Mouse (Mus musculus) skeletal muscle tissue, adult 2 months (tissue): Measurements from ENCODE around the gene Gm4981.
"Not testable (repeated sequence)": the region's sequence is repeated elsewhere in the genome, so short reads cannot be mapped to it uniquely, and the experiment has no call there.

Experiments
- DNase-seq: peaks from one replicate; pipeline ENCODE4 v3.0.0-alpha.2; 2012; ENCODE audit warnings: low read depth, low spot score

Gm4981 gene

DNA sequence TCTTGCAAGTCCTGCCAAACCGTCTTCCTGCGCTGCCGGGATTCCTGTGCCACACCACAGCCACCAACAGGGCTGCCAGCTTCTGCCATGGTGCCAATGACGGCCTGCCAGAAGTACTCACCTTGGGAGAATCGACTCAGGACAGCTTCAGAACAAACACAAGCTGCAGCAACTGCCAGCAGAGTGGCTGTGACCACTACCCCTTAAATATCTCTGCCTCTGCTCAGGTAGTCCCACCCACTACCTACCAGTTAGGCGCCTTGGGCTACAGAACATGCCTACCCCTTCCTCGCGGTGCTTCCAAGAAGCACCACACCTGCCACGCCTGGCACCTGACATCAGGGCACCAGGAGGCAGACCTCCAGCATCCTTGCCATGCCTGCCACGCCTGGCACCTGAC lies at the start of gene Gm4981:
TSS of gene Gm4981 (minus strand) at position 89 of the 400 bp plus-strand sequence.
- DNase-seq: peak; percentile 10

DNA sequence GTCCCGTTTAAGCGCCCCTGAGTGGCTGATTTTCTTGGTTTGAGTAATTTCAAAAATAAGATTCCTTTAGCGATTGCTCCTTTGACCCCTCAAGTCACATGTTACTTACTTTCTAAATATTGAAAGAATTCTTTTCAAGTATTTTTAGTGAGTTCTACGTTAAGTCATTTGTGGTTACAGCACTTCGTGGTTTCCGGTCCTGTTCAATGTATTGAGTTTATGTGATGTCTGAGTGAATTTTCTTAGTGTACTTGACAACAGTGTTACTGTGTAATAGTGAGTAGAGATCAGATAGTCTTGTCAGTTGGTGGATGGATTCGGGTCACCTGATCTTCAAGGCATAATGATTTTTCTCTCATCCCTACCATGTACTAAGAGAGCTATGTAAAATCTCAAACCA lies 45.7 kb upstream of the Gm4981 start:
- DNase-seq: no peak

DNA sequence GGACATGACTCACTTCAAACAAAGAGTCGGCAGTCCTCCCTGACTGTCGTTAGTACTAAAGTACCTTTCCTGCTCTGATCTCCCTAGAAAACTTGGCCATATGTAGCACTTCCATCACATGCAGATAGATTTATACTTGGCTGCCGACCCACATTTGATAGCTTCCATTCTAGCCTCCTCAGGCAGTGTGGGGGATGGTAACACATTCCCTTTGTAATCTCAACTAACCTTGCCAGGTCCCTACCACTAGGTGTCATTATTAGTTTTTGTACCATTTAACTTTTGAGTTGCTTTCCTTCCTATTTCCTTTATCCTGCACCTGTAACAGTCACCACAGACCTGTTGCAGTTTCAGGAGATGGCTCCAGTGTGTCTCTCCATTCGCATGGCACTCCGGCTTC lies 22.0 kb upstream of the Gm4981 start:
- DNase-seq: no peak

DNA sequence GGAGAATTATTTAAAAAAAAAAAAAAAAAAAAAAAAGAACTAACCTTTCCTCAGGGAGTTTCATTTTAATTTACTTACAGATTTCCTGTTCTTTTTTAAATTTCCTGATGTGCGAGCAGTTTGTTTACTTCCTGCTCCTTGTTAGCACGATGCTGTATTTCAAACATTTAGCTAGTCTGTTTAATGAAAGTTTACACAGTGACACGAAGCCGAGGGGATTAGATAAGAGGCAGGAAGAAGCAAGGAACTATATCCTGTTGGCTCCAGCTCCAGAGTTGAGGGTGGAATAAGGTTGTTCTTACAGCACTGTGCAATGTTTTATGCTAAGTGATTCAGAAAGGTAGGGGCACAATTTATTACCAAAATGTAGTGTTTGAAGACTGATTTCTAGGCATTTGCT lies 19.5 kb upstream of the Gm4981 start:
- no peak for DNase-seq

DNA sequence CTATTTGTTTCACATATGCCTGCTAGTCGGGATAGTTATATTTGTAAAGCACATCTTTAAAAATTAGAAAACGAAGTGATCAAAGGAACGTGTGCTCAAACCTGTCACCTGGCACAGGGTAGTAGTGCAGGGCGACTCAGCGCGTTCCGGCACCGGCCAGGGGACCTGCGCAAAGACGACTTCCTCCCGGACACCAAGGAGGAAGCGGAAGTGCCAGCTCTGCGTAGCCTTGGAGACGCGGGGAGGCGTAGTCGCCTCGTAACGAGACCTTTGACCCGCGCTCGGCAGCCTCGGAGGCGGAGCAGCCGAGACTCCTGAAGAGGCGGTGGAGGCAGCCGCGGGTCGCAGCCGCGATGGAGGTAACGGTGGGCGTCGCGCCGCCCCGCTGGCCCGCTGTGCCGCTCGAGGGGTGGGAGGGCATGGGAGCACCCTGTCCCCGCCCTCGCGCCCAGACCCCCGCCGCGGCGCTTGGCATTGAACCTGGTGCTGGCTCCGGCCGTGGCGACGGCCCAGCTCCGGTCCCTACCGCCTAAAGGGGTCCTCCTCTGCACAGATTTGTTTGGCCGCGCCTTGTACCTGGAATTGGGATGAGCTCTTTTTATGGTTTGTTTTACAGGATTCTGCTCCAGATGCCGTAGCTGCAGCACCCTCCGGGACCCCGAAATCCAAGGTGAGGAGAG lies 18.9 kb upstream of the Gm4981 start, which contains the start of gene Gcc2:
TSS of gene Gcc2 (plus strand) at position 285 of the 680 bp plus-strand sequence.
- peak; percentile 91 for DNase-seq

DNA sequence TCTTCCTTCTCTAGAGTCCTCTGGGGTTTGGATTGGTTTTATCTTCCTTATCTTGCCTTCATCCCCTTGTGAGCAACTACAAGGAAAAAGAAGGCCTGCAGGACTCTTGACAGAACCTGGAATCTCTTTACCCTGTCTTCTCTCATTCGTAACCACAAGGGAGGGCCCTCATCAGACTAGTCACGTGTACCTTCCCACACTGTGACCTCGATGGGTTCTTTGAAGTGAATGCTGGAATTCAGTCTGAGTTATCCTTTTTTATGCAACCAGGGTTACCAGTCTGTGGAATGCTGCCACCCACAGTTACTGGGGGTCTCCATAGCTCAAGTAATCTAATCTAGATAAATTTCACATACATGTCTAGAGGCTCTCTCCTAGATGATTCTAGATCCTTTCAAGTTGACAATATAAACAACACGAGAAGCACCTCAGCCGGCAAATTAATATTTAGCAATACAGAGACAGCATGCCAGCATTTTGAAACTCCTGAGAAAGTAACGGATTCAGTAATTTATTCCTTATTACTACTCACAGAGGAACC lies 18.2 kb upstream of the Gm4981 start:
- no peak for DNase-seq

DNA sequence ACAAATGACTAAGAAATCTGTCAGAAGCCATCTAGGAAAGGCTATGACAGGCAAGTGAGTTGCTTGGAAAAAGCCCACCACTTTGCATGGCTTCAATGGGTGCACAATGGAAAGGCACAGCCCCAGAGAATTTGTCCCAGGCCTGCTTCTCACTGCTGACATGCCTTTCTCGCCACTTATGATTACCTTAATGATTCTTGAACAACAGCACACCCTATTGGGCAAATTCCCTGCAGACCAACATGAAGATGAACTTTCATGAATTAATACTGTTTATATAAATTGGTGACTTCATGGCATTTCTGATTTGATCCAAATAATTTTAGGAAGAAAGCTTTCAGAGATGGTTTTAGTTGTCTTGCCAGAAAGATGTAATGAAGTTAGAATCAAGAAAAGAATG lies 13.0 kb upstream of the Gm4981 start:
- DNase-seq: no peak

DNA sequence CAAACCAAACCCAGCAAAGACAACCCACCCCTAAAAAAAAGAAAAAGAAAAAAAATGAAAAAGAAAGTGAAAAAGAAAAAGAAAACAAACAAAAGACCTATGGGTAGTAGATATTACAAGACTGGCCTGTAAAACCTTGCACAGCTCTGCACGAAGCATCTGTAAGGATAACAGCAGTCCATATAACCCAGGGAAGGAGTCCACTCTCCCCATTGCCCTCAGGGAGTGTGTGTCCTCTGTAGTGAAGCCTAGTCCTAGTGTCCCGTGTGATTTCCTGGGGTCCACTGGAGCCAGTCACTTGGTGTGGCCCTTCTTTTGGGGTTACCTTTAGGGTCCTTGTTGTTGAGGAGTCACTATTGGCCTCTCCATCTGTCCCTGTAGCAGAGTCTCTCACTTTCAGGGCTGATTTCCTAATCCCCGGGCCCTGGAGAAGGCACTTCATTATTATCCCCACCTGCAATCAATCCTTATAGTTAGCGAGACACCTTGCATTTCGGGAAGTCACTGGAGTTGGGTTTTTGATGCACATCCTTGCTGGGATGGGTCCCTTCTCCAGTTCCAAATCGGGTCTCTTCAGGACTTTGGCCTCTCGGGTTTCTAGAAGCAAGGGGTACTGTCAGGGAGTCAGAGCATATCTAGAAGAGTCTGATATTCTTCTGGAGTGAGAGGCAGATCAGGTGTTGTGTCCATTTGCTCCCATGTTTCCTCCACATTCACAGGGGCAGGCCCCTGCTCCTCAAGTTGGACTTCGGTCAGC lies 2.7 kb upstream of the Gm4981 start:
- peak; percentile 36 for DNase-seq

DNA sequence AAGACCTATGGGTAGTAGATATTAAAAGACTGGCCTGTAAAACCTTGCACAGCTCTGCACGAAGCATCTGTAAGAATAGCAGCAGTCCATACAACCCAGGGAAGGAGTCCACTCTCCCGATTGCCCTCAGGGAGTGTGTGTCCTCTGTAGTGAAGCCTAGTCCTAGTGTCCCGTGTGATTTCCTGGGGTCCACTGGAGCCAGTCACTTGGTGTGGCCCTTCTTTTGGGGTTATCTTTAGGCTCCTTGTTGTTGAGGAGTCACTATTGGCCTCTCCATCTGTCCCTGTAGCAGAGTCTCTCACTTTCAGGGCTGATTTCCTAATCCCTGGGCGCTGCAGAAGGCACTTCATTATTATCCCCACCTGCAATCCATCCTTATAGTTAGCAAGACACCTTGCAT lies 1.5 kb downstream of the Gm4981 start:
- not testable (repeated sequence) for DNase-seq

DNA sequence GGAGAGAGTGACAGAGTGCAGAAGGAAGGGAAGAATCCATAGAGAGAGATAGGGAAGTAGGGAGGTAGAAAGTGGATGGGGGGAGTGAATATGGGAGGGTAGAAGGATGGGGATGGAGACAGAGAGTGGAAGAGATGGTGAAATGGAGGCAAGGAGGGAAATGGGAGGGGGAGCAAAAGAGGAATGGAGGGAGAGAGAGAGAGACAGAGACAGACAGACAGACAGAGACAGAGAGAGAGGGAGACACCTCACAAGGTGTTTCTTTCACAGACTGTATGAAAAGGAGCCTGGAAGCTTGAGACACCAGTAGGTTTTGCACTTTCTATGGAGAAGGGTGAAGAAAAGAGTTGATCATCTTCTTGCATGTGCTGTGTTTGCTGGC lies 2.8 kb downstream of the Gm4981 start:
- DNase-seq: not testable (repeated sequence)

DNA sequence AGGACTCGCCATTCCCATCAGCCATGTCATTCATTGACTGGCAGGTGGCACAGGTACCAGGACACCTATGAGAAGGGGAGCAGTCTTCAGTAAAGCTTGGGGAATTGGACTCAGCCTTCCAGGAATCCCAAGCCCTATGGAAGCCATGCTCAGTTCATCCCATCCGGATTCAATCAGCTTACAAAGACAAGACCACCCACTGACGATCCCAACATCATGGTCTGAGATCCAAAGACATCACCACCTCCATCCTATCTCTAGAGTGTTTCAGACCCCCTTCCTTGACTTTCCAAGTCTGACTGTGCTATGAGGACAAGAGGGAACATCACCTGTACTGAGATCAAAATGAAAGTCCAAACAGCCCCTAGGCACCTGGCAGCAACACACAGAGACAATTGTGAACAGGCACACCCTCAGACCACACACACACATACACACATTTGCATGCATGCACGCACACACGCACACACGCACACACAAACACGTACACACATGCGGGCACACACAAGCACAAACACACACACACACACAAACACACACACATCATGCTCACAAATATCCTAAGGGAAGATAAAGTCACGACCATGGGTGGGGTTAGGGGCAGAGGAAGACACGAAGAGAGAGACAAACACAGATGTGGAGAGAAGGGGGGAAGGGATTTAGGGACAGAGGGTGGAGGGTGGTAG lies 3.3 kb downstream of the Gm4981 start:
- DNase-seq: not testable (repeated sequence)

DNA sequence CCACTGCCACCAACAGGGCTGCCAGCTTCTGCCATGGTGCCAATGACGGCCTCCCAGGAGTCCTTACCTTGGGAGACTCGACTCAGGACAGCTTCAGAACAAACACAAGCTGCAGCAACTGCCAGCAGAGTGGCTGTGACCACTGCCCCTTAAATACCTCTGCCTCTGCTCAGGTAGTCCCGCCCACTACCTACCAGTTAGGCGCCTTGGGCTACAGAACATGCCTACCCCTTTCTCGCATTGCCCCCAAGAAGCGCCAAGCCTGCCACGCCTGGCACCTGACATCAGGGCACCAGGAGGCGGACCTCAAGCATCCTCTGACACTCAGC lies 3.9 kb downstream of the Gm4981 start, which contains the start of gene Duxf3:
TSS of gene Duxf3 (minus strand) at position 35 of the 329 bp plus-strand sequence.
- DNase-seq: not testable (repeated sequence)

DNA sequence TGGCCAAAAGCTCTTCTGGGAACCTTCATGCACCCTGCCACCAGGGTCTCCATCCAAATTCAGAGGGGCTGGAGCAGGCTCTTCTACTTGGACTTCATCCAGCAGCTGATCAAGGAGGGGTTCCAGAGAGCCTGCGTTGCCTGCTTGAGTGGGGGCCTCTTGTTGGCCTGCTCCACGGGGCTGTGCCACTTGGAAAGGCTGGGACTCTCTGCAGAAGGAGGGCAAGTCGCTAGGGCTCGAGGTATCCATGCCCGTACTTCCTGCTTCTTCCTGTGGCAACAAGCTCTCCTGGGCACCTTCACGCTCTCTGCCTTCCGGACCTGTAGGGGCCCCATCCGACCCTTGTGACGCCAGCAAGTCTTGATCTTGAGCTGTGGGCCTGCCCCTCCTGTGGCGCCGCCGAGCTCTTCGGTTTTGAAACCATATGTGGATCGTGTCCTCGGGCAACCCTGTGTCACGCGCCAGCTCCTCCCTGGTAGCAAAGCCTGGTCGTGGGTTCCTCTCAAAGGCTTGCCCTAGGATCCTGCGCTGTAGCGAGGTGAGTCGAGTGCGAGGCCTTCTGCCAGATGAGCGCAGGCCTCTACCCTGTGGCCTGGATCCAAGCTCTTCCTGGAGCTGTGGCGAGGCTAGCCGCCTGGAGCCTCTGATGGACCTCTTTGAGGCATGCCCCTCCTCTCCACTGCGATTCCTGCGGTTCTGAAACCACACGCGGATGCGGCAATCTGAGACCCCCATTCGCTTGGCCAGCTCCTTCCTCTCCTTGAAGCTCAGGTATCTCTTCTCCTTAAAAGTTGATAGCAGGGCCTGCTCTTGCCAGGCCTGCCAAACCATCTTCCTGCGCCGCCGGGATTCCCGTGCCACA lies 4.5 kb downstream of the Gm4981 start:
- peak; percentile 60 for DNase-seq

DNA sequence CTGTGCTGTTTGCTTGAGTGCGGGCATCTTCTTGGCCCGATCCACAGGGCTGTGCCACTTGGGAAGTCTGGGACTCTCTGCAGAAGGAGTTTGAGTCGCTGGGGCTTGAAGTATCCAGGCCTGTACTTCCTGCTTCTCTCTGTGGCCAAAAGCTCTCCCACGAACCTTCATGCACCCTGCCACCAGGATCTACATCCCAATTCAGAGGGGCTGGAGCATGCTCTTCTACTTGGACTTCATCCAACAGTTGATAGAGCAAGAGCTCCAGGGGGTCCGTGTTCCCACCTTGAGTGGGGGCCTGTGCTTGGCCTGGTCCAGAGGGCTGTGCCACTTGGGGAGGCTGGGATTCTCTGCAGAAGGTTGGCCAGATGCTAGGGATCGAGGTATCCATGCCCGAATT lies 5.4 kb downstream of the Gm4981 start:
- DNase-seq: peak; percentile 32

DNA sequence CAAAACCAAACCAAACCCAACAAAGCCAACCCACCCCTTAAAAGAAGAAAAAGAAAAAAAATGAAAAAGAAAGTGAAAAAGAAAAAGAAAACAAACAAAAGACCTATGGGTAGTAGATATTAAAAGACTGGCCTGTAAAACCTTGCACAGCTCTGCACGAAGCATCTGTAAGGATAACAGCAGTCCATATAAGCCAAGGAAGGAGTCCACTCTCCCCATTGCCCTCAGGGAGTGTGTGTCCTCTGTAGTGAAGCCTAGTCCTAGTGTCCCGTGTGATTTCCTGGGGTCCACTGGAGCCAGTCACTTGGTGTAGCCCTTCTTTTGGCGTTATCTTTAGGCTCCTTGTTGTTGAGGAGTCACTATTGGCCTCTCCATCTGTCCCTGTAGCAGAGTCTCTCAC lies 6.5 kb downstream of the Gm4981 start:
- not testable (repeated sequence) for DNase-seq

DNA sequence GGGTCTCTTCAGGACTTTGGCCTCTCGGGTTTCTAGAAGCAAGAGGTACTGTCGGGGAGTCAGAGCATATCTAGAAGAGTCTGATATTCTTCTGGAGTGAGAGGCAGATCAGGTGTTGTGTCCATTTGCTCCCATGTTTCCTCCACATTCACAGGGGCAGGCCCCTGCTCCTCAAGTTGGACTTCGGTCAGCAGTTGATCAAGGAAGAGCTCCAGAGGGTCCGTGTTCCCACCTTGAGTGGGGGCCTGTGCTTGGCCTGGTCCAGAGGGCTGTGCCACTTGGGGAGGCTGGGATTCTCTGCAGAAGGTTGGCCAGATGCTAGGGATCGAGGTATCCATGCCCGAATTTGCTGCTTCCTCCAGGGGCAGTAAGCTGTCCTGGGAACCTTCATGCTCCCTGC lies 8.7 kb downstream of the Gm4981 start:
- DNase-seq: not testable (repeated sequence)

DNA sequence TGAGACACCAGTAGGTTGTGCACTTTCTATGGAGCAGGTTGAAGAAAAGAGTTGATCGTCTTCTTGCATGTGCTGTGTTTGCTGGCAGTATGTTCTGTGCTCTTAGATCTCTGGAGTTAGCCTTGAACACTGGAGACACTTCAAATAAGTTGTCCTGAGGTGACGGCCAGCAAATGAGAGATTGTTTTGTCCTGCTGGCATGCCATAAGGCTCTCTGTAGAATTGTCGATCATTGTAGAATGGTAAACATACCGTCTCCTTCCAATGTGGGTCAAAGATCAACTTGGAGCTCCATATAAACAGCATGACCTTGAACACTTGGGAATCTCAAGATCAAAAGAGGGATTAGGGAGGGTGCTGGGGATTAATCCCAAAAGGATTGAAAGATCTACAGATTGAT lies 10.1 kb downstream of the Gm4981 start:
- DNase-seq: peak; percentile 37

DNA sequence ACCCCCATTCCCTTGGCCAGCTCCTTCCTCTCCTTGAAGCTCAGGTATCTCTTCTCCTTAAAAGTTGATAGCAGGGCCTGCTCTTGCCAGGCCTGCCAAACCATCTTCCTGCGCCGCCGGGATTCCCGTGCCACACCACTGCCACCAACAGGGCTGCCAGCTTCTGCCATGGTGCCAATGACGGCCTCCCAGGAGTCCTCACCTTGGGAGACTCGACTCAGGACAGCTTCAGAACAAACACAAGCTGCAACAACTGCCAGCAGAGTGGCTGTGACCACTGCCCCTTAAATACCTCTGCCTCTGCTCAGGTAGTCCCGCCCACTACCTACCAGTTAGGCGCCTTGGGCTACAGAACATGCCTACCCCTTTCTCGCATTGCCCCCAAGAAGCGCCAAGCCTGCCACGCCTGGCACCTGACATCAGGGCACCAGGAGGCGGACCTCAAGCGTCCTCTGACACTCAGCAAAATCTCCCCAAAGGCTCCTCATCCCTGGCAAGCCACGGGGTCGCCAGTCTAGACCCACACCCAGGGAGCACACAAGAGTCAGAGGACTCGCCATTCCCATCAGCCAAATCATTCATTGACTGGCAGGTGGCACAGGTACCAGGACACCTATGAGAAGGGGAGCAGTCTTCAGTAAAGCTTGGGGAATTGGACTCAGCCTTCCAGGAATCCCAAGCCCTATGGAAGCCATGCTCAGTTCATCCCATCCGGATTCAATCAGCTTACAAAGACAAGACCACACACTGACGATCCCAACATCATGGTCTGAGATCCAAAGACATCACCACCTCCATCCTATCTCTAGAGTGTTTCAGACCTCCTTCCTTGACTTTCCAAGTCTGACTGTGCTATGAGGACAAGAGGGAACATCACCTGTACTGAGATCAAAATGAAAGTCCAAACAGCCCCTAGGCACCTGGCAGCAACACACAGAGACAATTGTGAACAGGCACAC lies 11.4 kb downstream of the Gm4981 start, which contains the start of gene AW822073:
TSS of gene AW822073 (minus strand) at position 104 of the 959 bp plus-strand sequence.
- peak; percentile 25 for DNase-seq

DNA sequence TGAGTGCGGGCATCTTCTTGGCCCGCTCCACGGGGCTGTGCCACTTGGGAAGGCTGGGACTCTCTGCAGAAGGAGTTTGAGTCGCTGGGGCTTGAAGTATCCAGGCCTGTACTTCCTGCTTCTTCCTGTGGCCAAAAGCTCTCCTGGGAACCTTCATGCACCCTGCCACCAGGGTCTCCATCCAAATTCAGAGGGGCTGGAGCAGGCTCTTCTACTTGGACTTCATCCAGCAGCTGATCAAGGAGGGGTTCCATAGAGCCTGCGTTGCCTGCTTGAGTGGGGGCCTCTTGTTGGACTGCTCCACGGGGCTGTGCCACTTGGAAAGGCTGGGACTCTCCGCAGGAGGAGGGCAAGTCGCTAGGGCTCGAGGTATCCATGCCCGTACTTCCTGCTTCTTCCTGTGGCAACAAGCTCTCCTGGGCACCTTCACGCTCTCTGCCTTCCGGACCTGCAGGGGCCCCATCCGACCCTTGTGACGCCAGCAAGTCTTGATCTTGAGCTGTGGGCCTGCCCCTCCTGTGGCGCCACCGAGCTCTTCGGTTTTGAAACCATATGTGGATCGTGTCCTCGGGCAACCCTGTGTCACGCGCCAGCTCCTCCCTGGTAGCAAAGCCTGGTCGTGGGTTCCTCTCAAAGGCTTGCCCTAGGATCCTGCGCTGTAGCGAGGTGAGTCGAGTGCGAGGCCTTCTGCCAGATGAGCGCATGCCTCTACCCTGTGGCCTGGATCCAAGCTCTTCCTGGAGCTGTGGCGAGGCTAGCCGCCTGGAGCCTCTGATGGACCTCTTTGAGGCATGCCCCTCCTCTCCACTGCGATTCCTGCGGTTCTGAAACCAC lies 12.3 kb downstream of the Gm4981 start:
- DNase-seq: peak; percentile 41
